Mouse (Mus musculus) embryo, embryonic 11.5 days (tissue): ENCODE measurements around the gene Olfr522.

Experiments used
- DNase-seq: peaks from one replicate; pipeline ENCODE4 v3.0.0-alpha.2; 2012; ENCODE audit warnings: low read depth, low spot score

The Olfr522 gene

GRCm38 (mm10) chr7:140164664-140165063 lies at the start of gene Olfr522:
TSS of gene Olfr522 (minus strand) at chr7:140164764.
- no peak for DNase-seq

- DNase-seq, result no peak
Observed at GRCm38 (mm10) chr7:140213841-140214240, 49.3 kb upstream of the Olfr522 start.

GRCm38 (mm10) chr7:140208677-140209076 lies 44.1 kb upstream of the Olfr522 start:
- no peak for DNase-seq

- DNase-seq, result no peak
Observed at GRCm38 (mm10) chr7:140208153-140208552, 43.6 kb upstream of the Olfr522 start.

- no peak for DNase-seq
Observed at GRCm38 (mm10) chr7:140206904-140207303, 42.3 kb upstream of the Olfr522 start.

- DNase-seq, result no peak
Observed at GRCm38 (mm10) chr7:140205864-140206263, 41.3 kb upstream of the Olfr522 start, which contains the start of gene Olfr524. TSS of gene Olfr524 (minus strand) at chr7:140205964.

- DNase-seq, result no peak
Observed at GRCm38 (mm10) chr7:140201090-140201489, 36.5 kb upstream of the Olfr522 start.

- no peak for DNase-seq
Observed at GRCm38 (mm10) chr7:140196002-140196401, 31.4 kb upstream of the Olfr522 start.

- DNase-seq, result no peak
Observed at GRCm38 (mm10) chr7:140194031-140194430, 29.5 kb upstream of the Olfr522 start.

- no peak for DNase-seq
Observed at GRCm38 (mm10) chr7:140192851-140193250, 28.3 kb upstream of the Olfr522 start.

- no peak for DNase-seq
Observed at GRCm38 (mm10) chr7:140192445-140192844, 27.9 kb upstream of the Olfr522 start.

- no peak for DNase-seq
Observed at GRCm38 (mm10) chr7:140190435-140190834, 25.9 kb upstream of the Olfr522 start.

- no peak for DNase-seq
Observed at GRCm38 (mm10) chr7:140188391-140189328, 24.1 kb upstream of the Olfr522 start.

- no peak for DNase-seq
Observed at GRCm38 (mm10) chr7:140187721-140188390, 23.3 kb upstream of the Olfr522 start.

- no peak for DNase-seq
Observed at GRCm38 (mm10) chr7:140186646-140187620, 22.4 kb upstream of the Olfr522 start.

- no peak for DNase-seq
Observed at GRCm38 (mm10) chr7:140184206-140184605, 19.6 kb upstream of the Olfr522 start.

GRCm38 (mm10) chr7:140180692-140181091 lies 16.1 kb upstream of the Olfr522 start:
- no peak for DNase-seq

GRCm38 (mm10) chr7:140179176-140179575 lies 14.6 kb upstream of the Olfr522 start:
- no peak for DNase-seq

- no peak for DNase-seq
Observed at GRCm38 (mm10) chr7:140172936-140173335, 8.4 kb upstream of the Olfr522 start, which contains the start of gene Olfr523. TSS of gene Olfr523 (plus strand) at chr7:140173217.

GRCm38 (mm10) chr7:140170863-140171262 lies 6.3 kb upstream of the Olfr522 start:
- DNase-seq, result no peak

- no peak for DNase-seq
Observed at GRCm38 (mm10) chr7:140169386-140169785, 4.8 kb upstream of the Olfr522 start.
